Mouse (Mus musculus) kidney, adult 9 months (tissue): Measurements from ENCODE around the gene Olfr116.

Source experiments
- DNase-seq: peaks from one replicate; pipeline ENCODE4 v3.0.0; 2022

The Olfr116 gene

DNA sequence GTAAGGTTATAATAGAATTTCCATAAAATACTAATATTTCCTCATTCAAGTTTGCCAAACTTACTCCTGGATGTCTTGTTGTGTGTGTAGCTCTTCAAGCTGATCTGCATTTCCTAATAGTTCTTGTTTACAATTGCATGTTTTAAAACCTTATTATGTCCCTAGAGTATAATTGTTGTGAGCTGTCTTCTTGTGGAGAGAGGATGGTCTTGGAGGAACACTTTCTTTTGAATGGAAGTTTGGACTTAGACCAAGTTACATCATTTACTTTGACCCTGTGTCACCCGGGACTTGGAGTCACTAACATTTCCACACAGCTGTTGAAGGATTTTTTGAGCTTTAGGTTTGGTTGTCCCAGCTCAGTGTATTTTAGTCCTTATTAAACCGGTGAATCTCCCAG, at the start of gene Olfr116, which contains the start of gene Olfr115:
TSS of gene Olfr116 (minus strand) at position 191 of the 400 bp plus-strand sequence.
TSS of gene Olfr115 (minus strand) at position 101 of the 400 bp plus-strand sequence.
- DNase-seq, result no peak

DNA sequence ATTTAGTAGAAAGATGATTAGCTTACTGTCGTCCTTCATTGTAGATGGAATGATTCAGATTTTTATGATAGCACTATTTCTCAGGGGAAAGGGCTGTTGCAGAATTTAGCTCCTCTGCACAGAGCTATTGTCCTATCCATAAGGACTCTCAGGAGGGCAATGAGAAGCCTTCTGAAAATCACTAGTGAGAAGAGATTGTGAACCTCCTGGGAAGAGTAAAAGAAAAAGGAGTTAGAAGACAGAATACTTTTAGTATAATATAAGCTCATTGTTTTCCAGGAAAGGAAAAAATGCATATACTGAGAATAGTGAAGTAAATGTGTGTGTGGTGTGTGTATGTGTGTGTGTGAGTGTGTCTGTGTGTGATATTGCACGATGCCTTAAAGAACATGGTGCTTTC, 39.7 kb upstream of the Olfr116 start, which contains the start of gene Olfr118:
TSS of gene Olfr118 (plus strand) at position 301 of the 400 bp plus-strand sequence.
- no peak for DNase-seq

DNA sequence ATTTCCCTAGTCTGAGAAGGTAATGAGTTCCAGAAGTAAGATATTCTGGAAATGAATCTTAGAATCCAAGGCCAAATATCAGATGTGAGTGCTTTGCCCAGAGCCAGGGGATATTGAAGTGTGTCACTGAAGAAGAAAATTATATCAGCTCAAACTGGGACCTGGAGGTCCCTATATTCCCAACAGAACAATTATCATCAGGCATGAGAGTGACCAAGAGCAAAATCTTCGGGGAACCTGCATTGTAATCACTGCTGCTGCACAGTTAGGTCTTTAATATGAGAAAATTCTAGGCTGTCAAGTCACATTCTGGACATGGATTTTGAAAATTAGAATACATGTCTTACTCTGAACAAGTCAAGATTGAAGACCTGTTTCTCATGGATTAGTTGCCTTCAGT, 36.7 kb upstream of the Olfr116 start, which contains the start of gene Olfr117:
TSS of gene Olfr117 (minus strand) at position 101 of the 400 bp plus-strand sequence.
- no peak for DNase-seq

DNA sequence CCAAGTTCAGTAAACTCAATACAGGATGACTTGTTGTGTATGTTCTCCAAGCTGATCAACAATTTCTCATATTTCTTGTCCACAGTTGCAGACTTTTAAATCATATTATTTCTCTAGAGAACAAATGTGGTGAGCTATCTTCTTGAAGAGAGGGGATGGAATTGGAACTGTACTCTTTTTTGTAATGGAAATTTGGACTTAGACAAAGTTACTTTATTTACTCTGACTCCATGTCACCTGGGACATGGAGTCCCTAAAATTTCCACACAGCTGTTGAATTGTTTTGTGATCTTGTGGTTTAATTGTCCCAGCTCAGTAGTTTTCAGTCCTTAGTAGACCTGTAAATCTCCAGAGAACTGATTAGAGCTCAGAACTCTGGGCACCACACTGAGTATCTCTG, 34.4 kb downstream of the Olfr116 start, which contains the start of gene Olfr114:
TSS of gene Olfr114 (minus strand) at position 101 of the 400 bp plus-strand sequence.
- no peak for DNase-seq

DNA sequence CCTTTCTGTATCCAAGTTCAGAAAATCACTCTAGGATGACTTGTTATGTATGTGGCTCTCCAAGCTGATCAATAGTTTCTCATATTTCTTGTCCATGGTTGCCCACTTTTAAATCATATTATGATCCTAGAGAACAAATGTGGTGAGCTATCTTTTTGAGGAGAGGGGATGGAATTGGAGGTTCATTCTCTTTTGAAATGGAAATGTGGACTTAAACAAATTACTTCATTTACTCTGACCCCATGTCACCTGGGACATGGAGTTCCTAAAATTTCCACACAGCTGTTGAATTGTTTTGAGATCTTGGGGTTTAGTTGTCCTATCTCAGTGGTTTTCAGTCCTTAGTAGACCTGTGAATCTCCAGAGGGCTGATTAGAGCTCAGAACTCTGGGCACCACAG, 49.4 kb downstream of the Olfr116 start, which contains the start of gene Olfr113:
TSS of gene Olfr113 (minus strand) at position 101 of the 400 bp plus-strand sequence.
- no peak for DNase-seq
